ENCODE assay signal across 29 mouse cellular contexts in genomic region chr9:46969406-46969805, GRCm38 (mm10). TPM values are rescaled to one million over a fixed set of nuclear protein-coding genes. Genes with fewer than 3 reads are reported as not detected.
DNase-seq lines count a peak whose midpoint lies in the region; ATAC-seq and TF ChIP-seq lines count a peak whose summit lies in the region.
"Had no signal": no experiment of that assay in that cellular context is flagged by ENCODE, and none has a peak within 500 bp of the region (broad histone marks: within the 10 kb centered on the region; RNA-seq: fewer than 3 reads in every experiment).

No protein-coding gene starts in this region.

- no peak for ATAC-seq in cerebellum, adult (ENCODE audit: insufficient number of reproducible peaks, low FRiP score, low TSS enrichment)
- no peak for ATAC-seq in heart, embryonic 16.5 days (replicated peaks; ENCODE audit: extremely low read depth, insufficient read depth, low FRiP score)
- ATAC-seq in midbrain, postnatal 0 days (ENCODE audit: low FRiP score): no peak
- no peak for ATAC-seq in midbrain, embryonic 16.5 days
- ATAC-seq: CD4-positive, CD25-positive, alpha-beta regulatory T cell, adult 4 months; inflammation-experienced regulatory T-cells, adult 6 months had no signal

- TF ChIP-seq CTCF in midbrain, postnatal 0 days (IDR thresholded peaks at IDR 0.05): no peak

- H3K27ac ChIP-seq in heart, embryonic 10.5 days: peak overlapping the region; percentile 63; the same call in 1 of the 2 replicates
- no peak overlapping the region for H3K27ac ChIP-seq in heart, embryonic 16.5 days (ENCODE audit: low read length)
- no peak overlapping the region for H3K27ac ChIP-seq in midbrain, postnatal 0 days (ENCODE audit: low read depth, low read length)
- H3K27ac ChIP-seq in midbrain, embryonic 16.5 days (ENCODE audit: low read length): no peak overlapping the region
- H3K27ac ChIP-seq: forebrain, embryonic 10.5 days; hindbrain, embryonic 12.5 days; liver, embryonic 14.5 days; midbrain, embryonic 12.5 days had no signal

- H3K36me3 ChIP-seq in heart, embryonic 10.5 days: no peaks in the 10 kb centered on the region
- no peaks in the 10 kb centered on the region for H3K36me3 ChIP-seq in heart, embryonic 16.5 days (ENCODE audit: control insufficient read depth, insufficient read depth)
- H3K36me3 ChIP-seq in midbrain, postnatal 0 days (ENCODE audit: insufficient read depth, low read length): no peaks in the 10 kb centered on the region
- no peaks in the 10 kb centered on the region for H3K36me3 ChIP-seq in midbrain, embryonic 16.5 days (ENCODE audit: control insufficient read depth, insufficient read depth, low read length)
- H3K36me3 ChIP-seq: forebrain, embryonic 10.5 days; hindbrain, embryonic 12.5 days; midbrain, embryonic 12.5 days had no signal

- H3K9me3 ChIP-seq in heart, embryonic 10.5 days: no peaks in the 10 kb centered on the region
- no peaks in the 10 kb centered on the region for H3K9me3 ChIP-seq in heart, embryonic 16.5 days (replicated peaks; ENCODE audit: control insufficient read depth, low read length)
- no peaks in the 10 kb centered on the region for H3K9me3 ChIP-seq in midbrain, postnatal 0 days (ENCODE audit: low read length)
- H3K9me3 ChIP-seq in midbrain, embryonic 16.5 days (replicated peaks; ENCODE audit: control insufficient read depth, low read length, poor library complexity, severe bottlenecking): no peaks in the 10 kb centered on the region
- H3K9me3 ChIP-seq: forebrain, embryonic 10.5 days; hindbrain, embryonic 12.5 days; midbrain, embryonic 12.5 days had no signal

- intact Hi-C loops in heart, postnatal 10 days (cut with DNase I): no loop called here

- DNase-seq in cerebellum, postnatal 4 days (ENCODE audit: low spot score in 2 of 2): peak; percentile 8 to 12
- DNase-seq in heart, embryonic 10.5 days (ENCODE audit: low spot score): no peak
- no peak for DNase-seq in heart, adult 9 months (ENCODE audit: low spot score in 2 of 2)
- no peak for DNase-seq in heart, postnatal 10 days
- peak; percentile 44 for DNase-seq in midbrain, postnatal 0 days (ENCODE audit: low spot score)
- DNase-seq: adrenal gland, postnatal 25 days; cerebellum, adult 11-12 months; cerebellum, postnatal 36 days; gastrocnemius, postnatal 10 days; kidney, postnatal 25 days; lung, embryonic 14.5 days had no signal

- peaks cover 55% of the 10 kb centered on the region for H3K27me3 ChIP-seq in heart, embryonic 10.5 days (ENCODE audit: insufficient read depth, poor library complexity, severe bottlenecking)
- H3K27me3 ChIP-seq in heart, embryonic 16.5 days (ENCODE audit: control insufficient read depth, insufficient read depth, low read length): peaks cover 33% of the 10 kb centered on the region
- H3K27me3 ChIP-seq in midbrain, postnatal 0 days (ENCODE audit: insufficient read depth, low read length): no peaks in the 10 kb centered on the region
- H3K27me3 ChIP-seq in midbrain, embryonic 16.5 days (ENCODE audit: control insufficient read depth, insufficient read depth, low read depth, low read length): no peaks in the 10 kb centered on the region
- H3K27me3 ChIP-seq: hindbrain, embryonic 12.5 days; midbrain, embryonic 12.5 days had no signal

- 30% methylated on average over 6 of the region's 6 CpGs for WGBS in heart, embryonic 10.5 days
- 23% methylated on average over 6 of the region's 6 CpGs for WGBS in heart, embryonic 16.5 days
- WGBS in midbrain, postnatal 0 days: 76% methylated on average over 6 of the region's 6 CpGs
- WGBS in midbrain, embryonic 16.5 days: 66% methylated on average over 6 of the region's 6 CpGs

- H3K4me3 ChIP-seq in heart, embryonic 10.5 days: no peak overlapping the region
- H3K4me3 ChIP-seq in heart, embryonic 16.5 days (ENCODE audit: low read length): no peak overlapping the region
- H3K4me3 ChIP-seq in midbrain, postnatal 0 days (ENCODE audit: low read depth, low read length): no peak overlapping the region
- H3K4me3 ChIP-seq in midbrain, embryonic 16.5 days (ENCODE audit: low read depth, low read length): no peak overlapping the region
- H3K4me3 ChIP-seq: forebrain, embryonic 10.5 days; hindbrain, embryonic 12.5 days; midbrain, embryonic 12.5 days had no signal

- peaks cover 14% of the 10 kb centered on the region for H3K4me1 ChIP-seq in heart, embryonic 10.5 days
- peaks cover 3% of the 10 kb centered on the region for H3K4me1 ChIP-seq in heart, embryonic 16.5 days (ENCODE audit: control insufficient read depth, insufficient read depth, low read length)
- peaks cover 12% of the 10 kb centered on the region; the same call in 1 of the 2 replicates for H3K4me1 ChIP-seq in midbrain, postnatal 0 days (ENCODE audit: insufficient read depth, low read length)
- H3K4me1 ChIP-seq in midbrain, embryonic 16.5 days (ENCODE audit: control insufficient read depth, insufficient read depth, low read length): peaks cover 9% of the 10 kb centered on the region

- H3K4me2 ChIP-seq in heart, embryonic 16.5 days (ENCODE audit: low read depth, low read length): peak overlapping the region; percentile 33; the same call in 1 of the 2 replicates
- no peak overlapping the region for H3K4me2 ChIP-seq in midbrain, postnatal 0 days (ENCODE audit: low read depth, low read length, poor library complexity, severe bottlenecking)
- no peak overlapping the region for H3K4me2 ChIP-seq in midbrain, embryonic 16.5 days (ENCODE audit: low read length)
- H3K4me2 ChIP-seq: hindbrain, embryonic 12.5 days; lung, embryonic 14.5 days; midbrain, embryonic 12.5 days had no signal

- H3K9ac ChIP-seq in heart, embryonic 16.5 days (ENCODE audit: low read length): no peak overlapping the region
- no peak overlapping the region for H3K9ac ChIP-seq in midbrain, postnatal 0 days (replicated peaks; ENCODE audit: low read length, poor library complexity, severe bottlenecking)
- no peak overlapping the region for H3K9ac ChIP-seq in midbrain, embryonic 16.5 days (ENCODE audit: low read depth, low read length)
- H3K9ac ChIP-seq: hindbrain, embryonic 12.5 days; liver, embryonic 14.5 days; lung, embryonic 14.5 days; midbrain, embryonic 12.5 days had no signal

RNA-seq across cellular contexts. Expression of gene Gm4791, which starts 29.1 kb away (rescaled TPM):
- not detected in 2 replicates for polyA plus RNA-seq in heart, embryonic 10.5 days (2016; fragmentation: Nextera tagmentation; extraction: Ambion mirVana)
- polyA plus RNA-seq in heart, embryonic 16.5 days (2015; fragmentation: Nextera tagmentation; extraction: Ambion mirVana): not detected in 2 replicates
- total RNA-seq in heart, postnatal 10 days (2021): not detected
- not detected in 2 replicates for total RNA-seq in midbrain, postnatal 0 days (2014; rRNA removed)
- polyA plus RNA-seq in midbrain, postnatal 0 days (2015; fragmentation: Nextera tagmentation; extraction: Ambion mirVana): not detected in 2 replicates
- polyA plus RNA-seq in midbrain, embryonic 16.5 days (2015; fragmentation: Nextera tagmentation; extraction: Ambion mirVana): not detected in 2 replicates
- total RNA-seq: adrenal gland, postnatal 25 days; gastrocnemius, postnatal 10 days; granulocyte monocyte progenitor cell, adult 5-6 weeks; layer of hippocampus, adult 8-10 months; left cerebral cortex, postnatal 25 days; megakaryocyte, adult 5-6 weeks had no signal
- polyA plus RNA-seq: CD4-positive, CD25-positive, alpha-beta regulatory T cell, adult 4 months; embryonic facial prominence, embryonic 11.5 days; forebrain, embryonic 10.5 days; hindbrain, embryonic 12.5 days; inflammation-experienced regulatory T-cells, adult 6 months; kidney, embryonic 14.5 days; liver, embryonic 14.5 days; lung, embryonic 14.5 days; midbrain, embryonic 12.5 days; neural tube, embryonic 11.5 days; small intestine, adult 2 months; thymus, postnatal 0 days had no signal

Comparison
In these comparisons a context has a peak if more than half of its experiments do, and no peak if none do; other contexts are left out.
1. DNase-seq: peak in cerebellum, postnatal 4 days (2 of 2) and midbrain, postnatal 0 days (single experiment); none in heart, embryonic 10.5 days (single experiment), heart, adult 9 months (0 of 2) and heart, postnatal 10 days (0 of 2).